18 mouse cellular contexts compared by ENCODE assay signal in genomic region chr17:32523895-32524294, GRCm38 (mm10). TPM values are rescaled to one million over a fixed set of nuclear protein-coding genes. Genes with fewer than 3 reads are reported as not detected.
DNase-seq lines count a peak whose midpoint lies in the region; ATAC-seq and TF ChIP-seq lines count a peak whose summit lies in the region.
"Had no signal": no experiment of that assay in that cellular context is flagged by ENCODE, and none has a peak within 500 bp of the region (broad histone marks: within the 10 kb centered on the region; RNA-seq: fewer than 3 reads in every experiment).

No protein-coding gene starts in this region.

- H3K9me3 ChIP-seq in hindbrain, embryonic 10.5 days: no peaks in the 10 kb centered on the region
- H3K9me3 ChIP-seq: embryonic facial prominence, embryonic 12.5 days; forebrain, embryonic 15.5 days; limb, embryonic 10.5 days; midbrain, embryonic 12.5 days; neural tube, embryonic 12.5 days had no signal

- 32% methylated on average over 11 of the region's 11 CpGs for WGBS in thymus, adult 2 months
- 93% methylated on average over 11 of the region's 11 CpGs for WGBS in hindbrain, embryonic 10.5 days

- H3K27ac ChIP-seq in thymus, adult 2 months (ENCODE audit: control insufficient read depth, insufficient read depth, low read length): no peak overlapping the region
- peak overlapping the region; percentile 31; the same call in 1 of the 2 replicates for H3K27ac ChIP-seq in brown adipose tissue, adult 24 weeks (replicated peaks; ENCODE audit: low read depth, low read length)
- H3K27ac ChIP-seq in hindbrain, embryonic 10.5 days: no peak overlapping the region
- H3K27ac ChIP-seq: embryonic facial prominence, embryonic 12.5 days; forebrain, embryonic 15.5 days; limb, embryonic 10.5 days; midbrain, embryonic 12.5 days; neural tube, embryonic 12.5 days had no signal

- no peaks in the 10 kb centered on the region for H3K27me3 ChIP-seq in thymus, adult 2 months (ENCODE audit: control insufficient read depth, insufficient read depth, low read length)
- no peaks in the 10 kb centered on the region for H3K27me3 ChIP-seq in hindbrain, embryonic 10.5 days (ENCODE audit: insufficient read depth, poor library complexity, severe bottlenecking)
- H3K27me3 ChIP-seq: embryonic facial prominence, embryonic 12.5 days; forebrain, embryonic 15.5 days; midbrain, embryonic 12.5 days; neural tube, embryonic 12.5 days had no signal

- DNase-seq in thymus, adult 2 months: no peak
- DNase-seq in thymus, adult 18-20 months: no peak
- DNase-seq in thymus, postnatal 4 days: peak; percentile 53
- no peak for DNase-seq in kidney, adult 9 months
- no peak for DNase-seq in hindbrain, embryonic 10.5 days (ENCODE audit: low spot score)
- DNase-seq: cerebellum, postnatal 10 days; gastrocnemius, postnatal 14 days; layer of hippocampus, adult 9-11 months; retina, postnatal 1 day had no signal

- TF ChIP-seq CTCF in thymus, adult 2 months (IDR thresholded peaks at IDR 0.05; ENCODE audit: borderline replicate concordance, control insufficient read depth, extremely low read depth, insufficient read depth, low read length, poor library complexity): no peak

- peaks cover 26% of the 10 kb centered on the region for H3K4me1 ChIP-seq in thymus, adult 2 months (replicated peaks; ENCODE audit: control insufficient read depth, insufficient read depth, low read length)
- H3K4me1 ChIP-seq in brown adipose tissue, adult 24 weeks (ENCODE audit: control insufficient read depth, insufficient read depth, insufficient read length, low read length): no peaks in the 10 kb centered on the region
- peaks cover 8% of the 10 kb centered on the region for H3K4me1 ChIP-seq in hindbrain, embryonic 10.5 days (replicated peaks)
- H3K4me1 ChIP-seq: embryonic facial prominence, embryonic 12.5 days had no signal

- TF ChIP-seq POLR2A in thymus, adult 2 months (IDR thresholded peaks at IDR 0.05; ENCODE audit: control insufficient read depth, extremely low read depth, insufficient read depth, low read length, poor library complexity): no peak

- no peaks in the 10 kb centered on the region for H3K36me3 ChIP-seq in thymus, adult 2 months (ENCODE audit: control insufficient read depth, insufficient read depth, low read length)
- H3K36me3 ChIP-seq in hindbrain, embryonic 10.5 days: 0 out of 2 replicates have a peak, but pooled peaks cover 6% of the 10 kb centered on the region

- peak overlapping the region; percentile 66 for H3K4me3 ChIP-seq in thymus, adult 2 months (ENCODE audit: control insufficient read depth, insufficient read depth, low read length)
- peak overlapping the region; percentile 59 for H3K4me3 ChIP-seq in brown adipose tissue, adult 24 weeks (ENCODE audit: insufficient read depth, low read depth, low read length)
- no peak overlapping the region for H3K4me3 ChIP-seq in hindbrain, embryonic 10.5 days
- H3K4me3 ChIP-seq: embryonic facial prominence, embryonic 12.5 days; forebrain, embryonic 15.5 days; limb, embryonic 10.5 days; midbrain, embryonic 12.5 days; neural tube, embryonic 12.5 days had no signal

- ATAC-seq in monocyte, adult 5-6 weeks (replicated peaks; ENCODE audit: insufficient number of reproducible peaks, low FRiP score, low TSS enrichment, poor library complexity, severe bottlenecking): peak; percentile 80
- ATAC-seq in erythroblast, adult 5-6 weeks (replicated peaks; ENCODE audit: low FRiP score, poor library complexity, severe bottlenecking): no peak
- ATAC-seq: forebrain, embryonic 15.5 days; hindbrain, embryonic 16.5 days had no signal

RNA-seq across cellular contexts. Expression of gene Cyp4f16, which starts 12.5 kb away (rescaled TPM):
- polyA plus RNA-seq in thymus, adult 2 months (2012; rRNA removed): 17.0 and 18.4 TPM in 2 replicates
- 6.3 and 7.3 TPM in 2 replicates for polyA plus RNA-seq in brown adipose tissue, adult 24 weeks (2012; ENCODE audit: insufficient read depth, insufficient read length, missing spikeins)
- total RNA-seq in monocyte, adult 5-6 weeks (2017): 94.6 to 125 TPM (median 116 TPM) in 3 replicates
- total RNA-seq in erythroblast, adult 5-6 weeks (2015; ENCODE audit: low replicate concordance): 2.5 and 3.3 TPM in 2 replicates
- total RNA-seq in erythroblast, adult 5-6 weeks (2017; ENCODE audit: low replicate concordance): 5.2 and 5.5 TPM in 2 replicates
- 12.9 and 14.4 TPM in 2 replicates for polyA plus RNA-seq in hindbrain, embryonic 10.5 days (2016; fragmentation: Nextera tagmentation; extraction: Ambion mirVana)

RNA-seq across cellular contexts. Expression of gene Cyp4f17, which starts 18.0 kb away (rescaled TPM):
- polyA plus RNA-seq in thymus, adult 2 months (2012; rRNA removed): 4.8 and 4.9 TPM in 2 replicates
- 3.8 and 3.9 TPM in 2 replicates for polyA plus RNA-seq in brown adipose tissue, adult 24 weeks (2012; ENCODE audit: insufficient read depth, insufficient read length, missing spikeins)
- 0.11 to 1.2 TPM (median 1.1 TPM) in 3 replicates for total RNA-seq in monocyte, adult 5-6 weeks (2017)
- total RNA-seq in erythroblast, adult 5-6 weeks (2015; ENCODE audit: low replicate concordance): not detected in 2 replicates
- not detected in 2 replicates for total RNA-seq in erythroblast, adult 5-6 weeks (2017; ENCODE audit: low replicate concordance)
- polyA plus RNA-seq in hindbrain, embryonic 10.5 days (2016; fragmentation: Nextera tagmentation; extraction: Ambion mirVana): 8.0 and 8.9 TPM in 2 replicates
